Mouse (Mus musculus) megakaryocyte, adult 5-6 weeks (primary cell): Measurements from ENCODE around the gene Dnajc6. TPM values are rescaled to one million over a fixed set of nuclear protein-coding genes. Genes with fewer than 3 reads are reported as not detected.

ENCODE experiments used
- ATAC-seq: 2 replicates; pipeline ENCODE4 v1.8.0; 2016; ENCODE audit warnings: mild to moderate bottlenecking, inconsistent platforms; ENCODE audit not compliant: poor library complexity, severe bottlenecking
- total RNA-seq, 2 experiments: library from RNA; stranded (forward) in 1 of 2; stranded (reverse) in 1 of 2; fragments of 153-499, 151-499 nt in 1 of 2; fragments of 221-1000, 200-1000 nt in 1 of 2; gene quantifications; 2 replicates each; pipeline versions ENCODE4 v1.2.3 to v1.2.4; 2015 to 2017

Gene Dnajc6
- total RNA-seq, 2 experiments from 2014 or later = 0.66 to 0.76 TPM

GRCm38 (mm10) chr4:101674790-101675189, 178.3 kb downstream of the Dnajc6 start:
- ATAC-seq = no peak

- no peak for ATAC-seq
Observed at GRCm38 (mm10) chr4:101675726-101676125, 179.3 kb downstream of the Dnajc6 start.

- ATAC-seq = no peak
Observed at GRCm38 (mm10) chr4:101682620-101683019, 186.2 kb downstream of the Dnajc6 start.

GRCm38 (mm10) chr4:101683086-101683485, 186.6 kb downstream of the Dnajc6 start:
- ATAC-seq = no peak

DNA sequence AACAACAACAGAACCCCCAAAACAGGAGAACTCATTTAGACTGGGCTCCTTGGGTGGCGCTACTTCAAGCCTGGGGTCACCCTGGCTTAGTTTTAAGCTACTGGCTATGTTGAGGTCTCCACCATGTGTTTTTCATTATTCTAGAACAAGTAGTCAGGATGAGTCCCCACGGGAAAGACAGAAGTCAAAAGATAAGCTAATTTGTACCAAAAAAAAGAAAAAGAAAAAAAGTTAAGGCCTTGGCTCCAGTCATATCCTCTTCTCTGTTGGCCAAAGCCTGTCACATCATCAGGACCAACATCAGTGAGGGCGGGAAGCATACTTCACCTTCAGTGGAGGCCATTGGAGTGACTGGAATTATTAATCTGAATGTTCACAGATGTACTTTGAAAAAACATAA, 188.4 kb downstream of the Dnajc6 start:
- ATAC-seq = no peak

- no peak for ATAC-seq
Observed at GRCm38 (mm10) chr4:101686227-101686810, 189.9 kb downstream of the Dnajc6 start.

DNA sequence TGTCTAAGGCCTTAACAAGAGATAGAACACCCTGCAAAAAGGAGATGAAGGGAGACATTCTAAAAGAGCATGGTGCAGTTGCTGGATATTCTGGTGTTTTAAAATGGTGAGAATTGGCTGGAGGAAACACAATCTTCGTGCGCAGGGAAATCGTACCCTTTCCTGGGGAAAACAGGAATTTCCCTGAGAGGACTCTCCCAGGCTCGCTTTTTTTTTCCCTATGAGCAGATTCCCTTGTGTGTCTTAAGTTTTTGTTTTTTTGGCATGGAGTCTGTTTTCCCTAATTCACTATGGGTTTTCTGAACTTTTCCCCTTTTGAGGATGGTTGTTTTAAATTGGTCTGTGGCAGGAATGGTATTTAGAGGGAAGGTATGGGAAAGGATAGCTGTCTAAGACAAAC, 192.8 kb downstream of the Dnajc6 start:
- ATAC-seq = no peak

DNA sequence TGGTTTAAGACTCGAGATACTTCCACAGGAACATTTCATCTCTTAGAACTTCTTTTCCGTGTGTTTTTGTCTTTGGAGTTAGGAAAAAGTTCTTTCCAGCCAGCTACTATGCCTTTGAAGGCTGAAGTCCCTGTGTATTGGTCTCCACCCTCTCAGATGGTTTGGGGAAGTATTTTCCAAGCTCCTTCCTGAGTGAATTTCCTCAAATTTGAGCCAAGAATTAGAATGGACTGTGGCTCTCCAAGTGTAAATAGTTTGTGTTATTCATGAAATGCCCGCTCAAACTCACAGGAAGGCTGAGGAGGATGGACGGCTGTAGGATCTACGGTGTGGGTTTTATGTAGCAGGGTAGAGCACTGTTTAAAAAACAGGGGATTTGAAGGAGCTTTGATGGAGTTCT, 193.2 kb downstream of the Dnajc6 start:
- ATAC-seq = no peak

Other genes with a start within 250 kb of the Dnajc6 start
- gene Jak1, start 231.4 kb upstream of the Dnajc6 start, total RNA-seq (2015) = 105 and 111 TPM in 2 replicates
- gene Jak1, start 231.4 kb upstream of the Dnajc6 start, total RNA-seq (2017) = 92.7 and 98.5 TPM in 2 replicates
- 0.18 TPM in 1 of 2 replicates, not detected in the other for gene Ak4, start 77.4 kb upstream of the Dnajc6 start, total RNA-seq (2015)
- gene Ak4, start 77.4 kb upstream of the Dnajc6 start, total RNA-seq (2017) = 0.11 TPM in 1 of 2 replicates, not detected in the other
- 67.5 and 69.0 TPM in 2 replicates for gene Leprot, start 151.1 kb downstream of the Dnajc6 start, total RNA-seq (2015)
- gene Leprot, start 151.1 kb downstream of the Dnajc6 start, total RNA-seq (2017) = 105 and 107 TPM in 2 replicates
- 0.69 and 5.3 TPM in 2 replicates for gene Lepr, start 220.8 kb downstream of the Dnajc6 start, total RNA-seq (2015)
- gene Lepr, start 220.8 kb downstream of the Dnajc6 start, total RNA-seq (2017) = 0.62 and 1.7 TPM in 2 replicates